Comparison of ENCODE assay signal across 8 mouse cellular contexts in the genomic region with DNA sequence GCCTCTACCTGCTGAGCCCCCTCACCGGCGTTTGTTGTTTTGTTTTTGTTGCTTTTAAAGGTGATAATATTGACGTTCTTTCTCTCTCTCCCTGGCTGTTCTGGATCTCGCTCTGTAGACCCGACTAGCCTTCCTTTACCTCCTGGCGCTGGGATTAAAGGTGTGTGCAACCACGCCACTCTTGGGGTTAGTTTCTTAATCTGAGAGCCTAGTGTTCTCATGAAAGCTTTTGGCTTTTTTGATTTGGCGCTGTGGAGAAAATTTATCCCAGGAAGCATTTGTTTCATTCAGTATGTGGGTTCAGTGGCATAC. TPM values are rescaled to one million over a fixed set of nuclear protein-coding genes. Genes with fewer than 3 reads are reported as not detected.
DNase-seq lines count a peak whose midpoint lies in the region; ATAC-seq and TF ChIP-seq lines count a peak whose summit lies in the region.

No protein-coding gene starts in this region.

- H3K27me3 ChIP-seq in testis, adult 2 months (ENCODE audit: control insufficient read depth, insufficient read depth, low read length), result no peaks in the 10 kb centered on the region
- H3K27me3 ChIP-seq in embryonic facial prominence, embryonic 14.5 days (replicated peaks; ENCODE audit: control insufficient read depth, insufficient read depth, low read length), result no peaks in the 10 kb centered on the region
- no peaks in the 10 kb centered on the region for H3K27me3 ChIP-seq in limb, embryonic 13.5 days
- no peaks in the 10 kb centered on the region for H3K27me3 ChIP-seq in stomach, embryonic 16.5 days (ENCODE audit: control insufficient read depth, insufficient read depth, low read length)

- no peaks in the 10 kb centered on the region for H3K9me3 ChIP-seq in embryonic facial prominence, embryonic 14.5 days (ENCODE audit: control insufficient read depth, low read length)
- no peaks in the 10 kb centered on the region for H3K9me3 ChIP-seq in limb, embryonic 13.5 days
- H3K9me3 ChIP-seq in stomach, embryonic 16.5 days (replicated peaks; ENCODE audit: control insufficient read depth, low read length), result no peaks in the 10 kb centered on the region

- no peaks in the 10 kb centered on the region; the same call in 1 of the 2 replicates for H3K4me1 ChIP-seq in testis, adult 2 months (ENCODE audit: control insufficient read depth, insufficient read depth, low read length)
- no peaks in the 10 kb centered on the region; the same call in 1 of the 2 replicates for H3K4me1 ChIP-seq in embryonic facial prominence, embryonic 14.5 days (ENCODE audit: control insufficient read depth, insufficient read depth, low read length)
- peaks cover 7% of the 10 kb centered on the region for H3K4me1 ChIP-seq in limb, embryonic 13.5 days
- H3K4me1 ChIP-seq in stomach, embryonic 16.5 days (ENCODE audit: control insufficient read depth, insufficient read depth, low read length), result peaks cover 8% of the 10 kb centered on the region; the same call in 1 of the 2 replicates

- ATAC-seq in embryonic facial prominence, embryonic 14.5 days (ENCODE audit: low read depth), result no peak
- no peak for ATAC-seq in limb, embryonic 13.5 days (ENCODE audit: low FRiP score, low read depth)
- no peak for ATAC-seq in stomach, embryonic 16.5 days (ENCODE audit: insufficient read depth, low FRiP score)

- TF ChIP-seq POLR2A in testis, adult 2 months (IDR thresholded peaks at IDR 0.05; ENCODE audit: control insufficient read depth, low read depth, low read length), result no peak

- H3K4me3 ChIP-seq in testis, adult 2 months (ENCODE audit: control insufficient read depth, low read depth, low read length), result peak overlapping the region; percentile 99
- peak overlapping the region; percentile 87 for H3K4me3 ChIP-seq in embryonic facial prominence, embryonic 14.5 days (ENCODE audit: low read depth, low read length)
- H3K4me3 ChIP-seq in limb, embryonic 13.5 days, result peak overlapping the region; percentile 81
- peak overlapping the region; percentile 97 for H3K4me3 ChIP-seq in stomach, embryonic 16.5 days (replicated peaks; ENCODE audit: low read length)

- H3K4me2 ChIP-seq in embryonic facial prominence, embryonic 14.5 days (ENCODE audit: low read depth, low read length), result peak overlapping the region; percentile 66
- peak overlapping the region; percentile 84 for H3K4me2 ChIP-seq in limb, embryonic 13.5 days (replicated peaks)
- peak overlapping the region; percentile 80 for H3K4me2 ChIP-seq in stomach, embryonic 16.5 days (ENCODE audit: low read depth, low read length)

- H3K9ac ChIP-seq in embryonic facial prominence, embryonic 14.5 days (ENCODE audit: low read depth, low read length), result peak overlapping the region; percentile 81
- peak overlapping the region; percentile 86 for H3K9ac ChIP-seq in limb, embryonic 13.5 days
- H3K9ac ChIP-seq in stomach, embryonic 16.5 days (ENCODE audit: low read length), result peak overlapping the region; percentile 87

- H3K27ac ChIP-seq in testis, adult 2 months (ENCODE audit: control insufficient read depth, insufficient read depth, low read depth, low read length), result peak overlapping the region; percentile 90; the same call in 1 of the 2 replicates
- H3K27ac ChIP-seq in embryonic facial prominence, embryonic 14.5 days (replicated peaks; ENCODE audit: low read depth, low read length), result peak overlapping the region; percentile 78; the same call in 1 of the 2 replicates
- H3K27ac ChIP-seq in limb, embryonic 13.5 days, result peak overlapping the region; percentile 76; the same call in 1 of the 2 replicates
- H3K27ac ChIP-seq in stomach, embryonic 16.5 days (ENCODE audit: low read length), result peak overlapping the region; percentile 87

- DNase-seq in testis, postnatal 14 days (ENCODE audit: low spot score), result no peak
- no peak for DNase-seq in embryonic facial prominence, embryonic 14.5 days (ENCODE audit: low spot score)
- DNase-seq in frontal cortex, postnatal 36 days (ENCODE audit: low spot score in 2 of 2), result no peak
- DNase-seq in gastrocnemius, postnatal 4 days (ENCODE audit: low spot score in 2 of 2), result no peak
- DNase-seq in cerebellum, postnatal 25 days, result no peak

- under 1% methylated on average over 8 of the region's 8 CpGs for WGBS in embryonic facial prominence, embryonic 14.5 days
- 3% methylated on average over 8 of the region's 8 CpGs for whole genome bisulfite sequencing in limb, embryonic 13.5 days
- 1% methylated on average over 8 of the region's 8 CpGs for WGBS in stomach, embryonic 16.5 days

- no peaks in the 10 kb centered on the region for H3K36me3 ChIP-seq in testis, adult 2 months (ENCODE audit: control insufficient read depth, insufficient read depth, low read length)
- H3K36me3 ChIP-seq in embryonic facial prominence, embryonic 14.5 days (ENCODE audit: control insufficient read depth, insufficient read depth, low read length), result no peaks in the 10 kb centered on the region
- no peaks in the 10 kb centered on the region for H3K36me3 ChIP-seq in limb, embryonic 13.5 days
- H3K36me3 ChIP-seq in stomach, embryonic 16.5 days (ENCODE audit: control insufficient read depth, insufficient read depth, low read length), result no peaks in the 10 kb centered on the region

- no peak for TF ChIP-seq CTCF in testis, adult 2 months (IDR thresholded peaks at IDR 0.05; ENCODE audit: control insufficient read depth, insufficient read depth, insufficient replicate concordance, low read depth, low read length)

RNA-seq across cellular contexts. Expression of gene Katna1, which starts 0.7 kb away (rescaled TPM):
- polyA plus RNA-seq in testis, adult 2 months (2012; rRNA removed), result 4.3 and 5.2 TPM in 2 replicates
- polyA plus RNA-seq in embryonic facial prominence, embryonic 14.5 days (2014; fragmentation: Nextera tagmentation; extraction: Ambion mirVana), result 48.0 and 51.8 TPM in 2 replicates
- 59.9 and 62.3 TPM in 2 replicates for polyA plus RNA-seq in limb, embryonic 13.5 days (2015; fragmentation: Nextera tagmentation; extraction: Ambion mirVana)
- 57.3 and 57.7 TPM in 2 replicates for polyA plus RNA-seq in stomach, embryonic 16.5 days (2015; fragmentation: Nextera tagmentation; extraction: Ambion mirVana)
- 10 to 100 TPM; 19.7 to 21.9 TPM for total RNA-seq in gastrocnemius, postnatal 4 days (2021)

RNA-seq across cellular contexts. Expression of gene Lats1, which starts 45.4 kb away (rescaled TPM):
- 11.8 and 12.9 TPM in 2 replicates for polyA plus RNA-seq in testis, adult 2 months (2012; rRNA removed)
- polyA plus RNA-seq in embryonic facial prominence, embryonic 14.5 days (2014; fragmentation: Nextera tagmentation; extraction: Ambion mirVana), result 12.2 and 12.6 TPM in 2 replicates
- 7.3 and 7.6 TPM in 2 replicates for polyA plus RNA-seq in limb, embryonic 13.5 days (2015; fragmentation: Nextera tagmentation; extraction: Ambion mirVana)
- 9.4 TPM in 2 replicates for polyA plus RNA-seq in stomach, embryonic 16.5 days (2015; fragmentation: Nextera tagmentation; extraction: Ambion mirVana)
- 10 to 100 TPM; 26.7 to 30.2 TPM for total RNA-seq in gastrocnemius, postnatal 4 days (2021)

RNA-seq across cellular contexts. Expression of gene Pcmt1, which starts 45.5 kb away (rescaled TPM):
- polyA plus RNA-seq in testis, adult 2 months (2012; rRNA removed), result 187 and 212 TPM in 2 replicates
- 126 and 130 TPM in 2 replicates for polyA plus RNA-seq in embryonic facial prominence, embryonic 14.5 days (2014; fragmentation: Nextera tagmentation; extraction: Ambion mirVana)
- 125 and 132 TPM in 2 replicates for polyA plus RNA-seq in limb, embryonic 13.5 days (2015; fragmentation: Nextera tagmentation; extraction: Ambion mirVana)
- polyA plus RNA-seq in stomach, embryonic 16.5 days (2015; fragmentation: Nextera tagmentation; extraction: Ambion mirVana), result 105 and 110 TPM in 2 replicates
- 10 to 100 TPM; 88.1 to 94.6 TPM for total RNA-seq in gastrocnemius, postnatal 4 days (2021)

RNA-seq across cellular contexts. Expression of gene Nup43, which starts 59.2 kb away (rescaled TPM):
- polyA plus RNA-seq in testis, adult 2 months (2012; rRNA removed), result 26.0 and 27.5 TPM in 2 replicates
- 37.0 and 41.8 TPM in 2 replicates for polyA plus RNA-seq in embryonic facial prominence, embryonic 14.5 days (2014; fragmentation: Nextera tagmentation; extraction: Ambion mirVana)
- 61.0 and 67.0 TPM in 2 replicates for polyA plus RNA-seq in limb, embryonic 13.5 days (2015; fragmentation: Nextera tagmentation; extraction: Ambion mirVana)
- 34.2 and 34.5 TPM in 2 replicates for polyA plus RNA-seq in stomach, embryonic 16.5 days (2015; fragmentation: Nextera tagmentation; extraction: Ambion mirVana)
- total RNA-seq in gastrocnemius, postnatal 4 days (2021), result 10 to 100 TPM; 13.4 to 13.7 TPM
